Mouse (Mus musculus) T-helper 17 cell (primary cell): Measurements from ENCODE around the gene Gse1.

ENCODE experiments used
- in situ Hi-C, 2 experiments: fragments of 300-600 bp; cut with MboI, MseI; formaldehyde crosslinking; loops; 1 replicate in 1 of 2; 2 replicates in 1 of 2; pipeline ENCODE4 v1.15.1; 2025; ENCODE audit warnings: high pct_unique_total_duplicates in 2 of 2

Gene Gse1

DNA sequence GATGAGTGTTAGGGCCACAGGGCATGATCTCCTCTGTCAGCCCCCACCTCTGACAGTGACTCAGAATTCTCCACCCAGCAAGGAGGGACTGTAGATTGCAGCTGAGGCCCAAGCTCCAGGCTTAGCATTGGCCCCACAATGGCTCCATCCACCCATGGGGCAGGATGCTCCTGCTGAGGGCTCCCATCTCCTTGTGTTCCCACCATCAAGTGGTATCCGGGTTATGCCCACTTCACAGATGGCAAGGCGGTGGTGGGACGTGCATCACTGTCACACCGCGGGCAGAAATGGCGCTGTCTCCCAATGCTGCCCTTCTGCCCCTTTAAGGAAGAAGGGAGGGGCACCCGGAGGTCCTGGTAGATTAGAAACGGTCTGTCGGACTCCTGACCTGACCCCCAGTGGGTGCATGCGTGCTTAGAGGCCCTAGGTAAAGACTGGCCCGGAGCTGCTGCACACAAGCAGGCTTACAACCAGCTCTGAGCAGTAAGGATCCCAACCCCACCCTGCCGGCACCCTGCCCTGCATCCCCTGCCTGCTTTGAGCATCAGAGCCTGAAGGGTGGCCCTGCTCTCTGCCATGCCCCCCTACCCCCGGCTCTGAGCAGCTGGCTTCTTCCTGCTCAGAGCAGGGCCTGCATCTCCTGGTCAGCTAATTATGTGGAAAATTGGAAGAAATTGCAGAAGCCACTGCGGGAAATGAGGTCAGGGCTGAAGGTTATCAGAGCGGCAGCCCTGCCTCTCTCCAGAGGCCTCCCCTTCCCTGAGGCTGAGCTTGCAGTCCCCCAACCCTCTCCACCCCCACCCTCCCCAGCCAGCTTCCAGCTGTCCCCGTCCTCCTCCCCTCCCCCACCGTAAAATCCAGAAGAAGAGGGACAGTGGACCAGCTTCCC is 67.0 kb downstream of the Gse1 start:
- in situ Hi-C loops, result loop anchor here in 1 of 2 experiments (25.0 kb wide), 1 partner anchor 1742 kb away; no protein-coding TSS in a partner anchor

DNA sequence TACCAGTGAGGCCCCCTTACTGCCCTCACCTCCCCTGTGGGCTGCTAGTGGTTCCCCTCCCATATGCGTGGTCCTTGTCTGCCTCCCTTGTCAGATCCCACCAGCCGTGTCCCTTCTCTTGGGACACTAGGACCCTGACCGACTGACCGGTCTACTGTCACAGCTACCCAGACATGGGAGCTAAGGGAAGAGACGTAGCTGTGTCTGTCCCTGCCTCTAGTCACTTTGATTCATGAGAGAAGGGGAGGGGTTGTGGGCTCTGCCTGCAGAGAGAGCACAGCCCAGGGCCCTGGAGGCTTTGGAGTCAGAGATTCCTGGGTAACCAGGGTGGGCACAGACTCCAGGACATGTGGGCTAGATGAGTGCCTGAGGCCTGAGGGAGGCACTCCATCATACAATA is 68.7 kb downstream of the Gse1 start:
- in situ Hi-C loops, result loop anchor here in 1 of 2 experiments (25.0 kb wide), 1 partner anchor 1740 kb away; no protein-coding TSS in a partner anchor

DNA sequence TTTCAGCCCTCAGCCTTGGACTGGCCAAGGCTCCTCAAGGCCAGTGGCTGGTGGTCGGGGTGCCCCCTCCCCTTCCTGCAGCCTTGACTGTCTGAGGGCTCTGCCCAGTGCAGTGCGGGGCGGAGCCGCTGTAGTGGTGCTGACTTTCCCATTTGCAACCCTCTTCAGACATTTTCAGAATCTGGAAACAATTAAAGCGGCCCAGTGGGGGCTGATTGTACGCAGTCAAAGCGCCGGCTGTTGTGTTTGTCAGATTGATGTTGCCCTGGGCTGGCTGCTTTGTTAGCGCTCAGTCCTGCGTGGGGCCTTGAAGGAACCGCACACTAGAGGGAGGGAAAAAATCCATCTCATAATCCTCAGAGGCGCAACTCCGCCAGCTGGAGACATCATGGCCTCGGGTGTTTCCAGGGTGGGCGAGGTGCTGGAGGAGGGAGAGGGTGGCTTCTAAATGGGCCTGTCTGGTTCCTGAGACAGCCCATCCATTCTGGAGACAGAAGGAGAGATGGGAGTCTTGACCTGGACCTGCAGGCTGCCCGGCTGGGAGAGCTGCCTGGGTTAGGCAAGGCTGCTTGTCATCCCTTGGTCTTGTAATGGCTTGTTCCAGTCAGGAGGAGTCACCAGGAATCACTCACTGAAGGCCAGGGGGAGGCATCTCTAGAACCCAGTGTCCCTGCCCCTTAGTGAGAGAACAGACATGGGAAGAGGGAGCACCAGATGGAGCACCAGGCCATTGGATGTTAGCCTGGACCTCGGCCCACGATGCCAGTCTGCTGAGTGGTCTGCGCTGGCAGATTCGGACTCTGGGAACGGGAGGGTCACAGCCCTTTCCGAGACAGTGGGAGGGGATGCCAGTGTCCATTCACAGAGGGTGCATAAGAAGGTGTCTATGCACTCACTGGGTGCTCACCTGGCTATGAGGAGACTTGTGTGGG is 70.6 kb downstream of the Gse1 start:
- in situ Hi-C loops, result loop anchor here in 1 of 2 experiments (25.0 kb wide), 1 partner anchor 1738 kb away; no protein-coding TSS in a partner anchor

DNA sequence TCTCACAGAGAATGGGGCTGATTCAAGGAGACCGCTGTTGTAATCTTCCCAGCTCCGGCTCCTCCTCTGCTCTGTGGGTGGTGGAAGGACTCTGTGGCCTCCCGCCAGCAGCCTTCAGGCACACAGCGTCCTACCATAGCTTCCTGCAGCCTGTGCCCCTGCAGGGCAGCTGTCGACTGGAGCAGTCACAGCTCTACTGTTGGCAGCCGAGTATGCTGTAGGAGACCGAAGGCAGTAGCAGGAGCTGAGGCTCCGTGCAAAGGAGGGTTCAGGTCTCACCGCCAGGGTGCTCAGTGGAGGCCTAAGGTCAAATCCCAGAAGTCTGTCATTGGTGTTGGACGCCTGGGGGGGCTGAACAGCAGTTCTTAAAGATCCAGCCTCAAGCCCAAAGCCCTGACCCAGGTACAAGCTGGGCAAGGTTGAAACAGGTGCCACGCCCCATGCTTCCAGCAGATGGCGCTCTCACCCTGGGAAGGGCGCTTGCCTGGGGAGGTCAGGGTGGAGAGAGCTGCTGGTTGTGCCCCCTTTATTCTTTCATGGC is 72.4 kb downstream of the Gse1 start:
- in situ Hi-C loops, result no loop called here

DNA sequence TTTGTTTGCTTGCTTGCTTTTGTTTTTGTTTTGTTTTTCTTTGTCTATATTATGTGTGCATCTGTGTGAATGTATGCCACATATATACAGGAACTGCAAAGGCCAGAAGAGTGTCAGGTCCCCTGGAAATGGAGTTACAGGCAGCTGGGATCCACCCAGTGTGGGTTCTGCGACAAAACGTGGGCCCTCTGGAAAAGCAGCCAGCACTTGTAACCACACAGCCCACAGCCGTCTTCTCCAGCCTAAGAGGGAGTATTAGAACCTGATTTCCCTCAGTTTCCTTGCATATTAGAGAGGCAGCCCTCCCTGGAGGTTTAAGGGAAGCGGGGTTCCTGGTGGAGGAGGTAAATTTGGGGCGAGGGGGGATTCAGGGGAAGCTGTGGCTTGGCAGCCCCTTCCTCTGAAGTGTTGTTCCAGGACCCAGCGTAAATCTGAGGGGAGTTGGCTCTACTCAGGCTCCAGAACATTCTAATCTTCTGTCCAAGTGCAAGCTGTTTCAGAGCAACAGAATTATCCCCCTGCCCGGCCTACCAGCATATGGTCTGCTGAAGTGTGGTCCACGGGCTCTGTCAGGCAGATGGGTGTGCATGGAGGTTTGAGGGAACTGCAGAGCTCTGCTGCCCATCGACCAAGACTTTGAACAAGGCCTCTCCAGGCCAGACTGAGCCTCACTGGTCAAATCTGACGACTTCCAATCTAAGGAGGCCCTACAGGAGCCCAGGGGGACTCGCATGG is 74.9 kb downstream of the Gse1 start:
- in situ Hi-C loops, result no loop called here

DNA sequence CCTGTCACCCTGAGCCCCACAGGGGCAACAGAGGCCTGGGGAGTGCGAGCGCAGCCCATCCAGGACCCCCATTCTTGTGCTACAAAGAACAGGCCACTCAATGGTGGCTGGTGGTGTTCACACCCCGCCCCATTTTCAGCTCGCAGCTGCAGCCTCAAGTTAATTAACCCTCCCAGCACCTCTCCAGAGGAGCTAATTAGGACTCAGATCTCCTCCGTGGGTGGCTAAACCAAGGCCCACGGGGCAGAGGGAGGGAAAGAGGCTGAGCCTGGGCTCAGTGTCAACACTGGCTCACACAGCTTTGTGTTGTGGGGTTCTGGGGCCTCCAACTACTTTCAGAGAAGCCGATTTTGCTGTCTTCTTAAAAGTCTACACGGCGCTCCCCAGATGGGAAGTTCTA is 75.8 kb downstream of the Gse1 start:
- in situ Hi-C loops, result no loop called here

DNA sequence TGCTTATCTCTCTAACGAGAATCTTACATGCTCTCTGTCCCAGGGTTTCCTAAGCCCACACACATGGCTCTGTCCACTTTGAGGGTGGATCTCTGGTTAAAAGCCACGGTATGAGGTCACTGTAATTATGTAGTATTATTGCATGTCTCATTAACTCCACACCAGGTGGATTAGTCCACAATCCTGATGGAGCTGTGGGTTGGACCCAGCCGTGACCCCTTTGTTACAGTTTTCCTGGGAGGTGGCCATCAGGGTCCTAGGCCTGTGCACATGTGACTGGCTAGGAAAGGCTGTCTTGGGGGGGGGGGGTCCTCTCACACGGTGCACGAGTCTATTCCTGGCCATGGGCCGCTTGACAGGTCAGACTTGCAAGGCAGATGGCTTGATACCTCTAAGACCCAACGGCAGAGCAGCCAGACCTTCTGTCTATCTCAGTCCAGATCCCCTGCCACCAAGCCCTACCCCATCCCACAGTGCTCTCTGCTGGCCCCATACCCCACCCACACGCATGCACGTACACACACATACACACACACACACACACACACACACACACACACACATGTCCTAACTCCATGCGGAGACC is 77.6 kb downstream of the Gse1 start:
- in situ Hi-C loops, result no loop called here

DNA sequence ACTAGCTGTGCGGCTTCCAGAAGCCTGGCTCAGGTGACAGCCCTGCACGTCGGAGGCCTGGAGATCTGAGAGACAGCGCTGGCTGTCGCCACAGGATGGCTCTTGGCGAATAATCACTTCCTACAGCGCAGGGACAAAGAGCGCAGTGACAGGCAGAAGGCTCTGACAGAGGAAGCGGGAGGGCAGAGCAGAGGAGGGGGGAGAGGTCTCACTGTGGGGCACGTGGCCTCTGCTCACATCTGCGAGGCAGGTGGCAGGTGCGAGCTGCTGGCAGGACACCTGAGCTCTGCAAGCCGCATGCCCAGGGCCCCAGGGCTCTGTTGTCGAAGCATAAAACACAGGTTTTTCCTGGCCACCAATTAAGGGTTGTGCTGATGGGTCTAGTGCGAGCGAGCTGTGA is 78.8 kb downstream of the Gse1 start:
- in situ Hi-C loops, result no loop called here

DNA sequence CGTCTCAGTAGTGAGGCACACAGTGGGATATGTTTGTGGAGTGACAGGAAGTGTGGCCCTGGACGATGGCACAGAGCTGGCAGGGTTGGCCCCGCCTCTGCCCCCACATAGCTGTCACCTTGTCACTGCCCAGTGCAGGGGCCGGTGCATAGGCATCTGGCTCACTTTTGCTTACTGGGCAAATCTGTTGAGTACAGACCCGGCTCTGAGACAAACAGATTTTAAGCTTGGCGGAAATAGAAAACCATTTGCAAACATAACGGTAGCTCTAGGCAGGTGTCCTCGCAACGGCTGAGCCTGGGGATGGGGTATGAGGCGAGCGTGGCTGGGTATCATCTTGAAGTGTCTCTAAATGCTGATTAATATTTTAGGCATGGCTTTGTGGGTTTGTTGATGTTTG is 79.3 kb downstream of the Gse1 start:
- in situ Hi-C loops, result no loop called here

DNA sequence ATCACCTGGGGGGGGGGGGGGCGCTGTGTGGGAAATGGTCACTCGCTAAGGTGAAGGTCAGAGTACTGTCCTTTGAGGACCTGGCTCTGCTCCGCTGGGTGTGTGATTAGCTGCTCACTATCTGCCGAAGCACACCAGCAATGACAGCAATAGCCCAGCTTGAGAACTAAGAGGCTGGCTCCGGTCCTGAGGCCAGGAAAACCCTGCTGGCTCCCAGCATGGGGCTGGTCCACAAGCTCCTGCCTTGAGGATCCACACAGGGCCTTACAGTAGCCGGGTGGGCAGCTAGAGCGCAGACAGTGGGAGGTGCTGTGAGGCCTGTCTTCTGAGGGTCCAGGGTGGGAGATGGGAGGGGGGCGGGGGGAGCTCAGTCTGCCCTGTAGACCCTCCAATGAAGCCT is 79.9 kb downstream of the Gse1 start:
- in situ Hi-C loops, result no loop called here

DNA sequence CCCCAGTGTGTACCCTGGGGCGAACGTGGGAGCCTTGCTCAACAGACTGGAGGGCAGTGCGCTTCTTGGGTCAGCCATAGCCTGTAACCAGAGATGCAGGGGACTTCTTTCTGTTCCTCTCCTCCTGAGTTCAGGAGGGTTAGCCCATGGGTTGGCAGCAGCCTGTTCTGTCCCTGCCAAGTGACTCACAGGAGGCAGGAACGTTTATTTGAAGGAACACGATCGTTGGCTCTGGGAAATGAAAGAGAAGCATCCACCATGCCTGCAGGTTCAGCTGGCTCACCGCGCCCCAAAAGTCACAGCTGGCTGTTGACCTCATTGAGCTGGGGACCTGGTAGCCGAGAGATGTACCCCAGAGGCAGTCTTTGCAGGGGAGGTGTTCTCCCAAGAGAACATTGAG is 80.3 kb downstream of the Gse1 start:
- in situ Hi-C loops, result no loop called here

DNA sequence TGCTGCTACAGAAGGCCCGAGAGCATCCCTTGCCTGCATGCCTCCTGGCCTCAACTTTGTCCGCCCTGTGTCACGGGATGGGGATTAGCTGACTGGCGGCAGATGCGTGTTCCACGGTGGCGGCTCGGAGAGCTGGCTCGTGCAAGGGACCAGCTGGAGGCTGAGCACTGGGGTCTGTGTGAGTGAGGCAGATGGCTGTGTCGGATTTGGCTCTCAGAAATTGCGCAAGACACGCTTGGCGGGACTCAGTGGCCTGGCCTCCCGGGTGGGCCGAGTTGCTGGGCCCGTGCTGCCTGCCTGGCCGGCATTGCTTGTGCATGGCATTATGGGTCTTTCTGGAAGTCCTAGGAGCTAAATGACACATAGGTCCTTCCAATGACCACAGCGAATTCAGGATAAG is 81.1 kb downstream of the Gse1 start:
- in situ Hi-C loops, result no loop called here

DNA sequence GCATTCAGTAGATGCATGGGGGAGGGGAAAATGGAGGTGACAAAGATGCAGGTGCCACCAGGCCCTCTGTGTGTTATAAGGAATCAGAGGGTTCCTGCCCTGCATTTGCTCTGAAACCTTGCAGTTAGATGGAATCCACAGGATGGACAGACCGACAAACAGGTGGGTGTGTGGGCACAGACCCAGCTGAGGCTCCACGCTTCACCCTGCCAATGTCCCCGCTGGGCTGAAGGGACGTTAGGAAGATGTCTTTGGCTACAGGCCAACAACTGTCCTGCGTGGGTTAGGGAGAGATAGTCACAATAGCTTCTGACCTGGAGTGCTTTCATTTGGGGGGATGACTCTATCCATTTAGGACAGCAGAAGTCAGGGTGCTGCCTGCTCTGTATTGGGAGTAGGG is 81.8 kb downstream of the Gse1 start:
- in situ Hi-C loops, result no loop called here

DNA sequence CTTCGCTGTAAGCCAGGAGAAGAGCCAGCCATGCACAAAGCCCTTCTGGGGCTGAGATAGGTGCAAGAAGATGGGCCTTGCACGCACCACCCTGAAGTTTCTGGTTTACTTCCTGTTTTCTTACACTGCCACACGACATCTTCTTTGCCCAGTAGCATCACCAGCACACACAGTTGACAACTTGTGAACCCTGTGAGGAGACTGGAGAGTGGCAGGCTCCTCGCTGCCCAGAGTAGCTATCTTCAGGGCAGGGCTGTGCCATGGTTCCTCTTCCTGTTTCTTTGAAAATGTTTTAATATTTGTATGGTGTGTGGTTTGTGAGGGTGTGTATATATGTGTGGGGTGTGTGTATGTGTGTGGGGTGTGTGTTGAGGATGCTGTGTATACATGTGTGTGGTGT is 84.2 kb downstream of the Gse1 start:
- in situ Hi-C loops, result no loop called here

DNA sequence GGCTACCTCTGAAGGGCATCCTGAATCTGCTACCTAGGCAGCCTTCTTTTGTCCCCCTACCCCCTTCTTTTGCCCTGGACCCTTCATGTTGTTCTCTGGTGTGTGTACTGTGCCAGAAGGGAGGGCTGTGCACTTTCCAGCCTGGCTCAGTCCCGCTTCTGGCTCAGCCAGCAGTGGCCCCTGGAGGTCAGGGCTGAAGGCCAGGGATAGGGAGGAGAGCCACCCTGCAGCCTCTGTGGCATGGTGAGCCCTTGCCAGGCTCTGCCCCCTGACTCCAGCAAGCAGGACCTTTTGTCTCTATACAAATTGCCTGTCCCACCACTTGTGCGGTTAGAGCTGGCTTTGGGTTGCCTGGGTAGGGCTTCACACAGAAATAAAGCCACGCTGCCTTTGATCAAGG is 85.4 kb downstream of the Gse1 start:
- in situ Hi-C loops, result no loop called here

DNA sequence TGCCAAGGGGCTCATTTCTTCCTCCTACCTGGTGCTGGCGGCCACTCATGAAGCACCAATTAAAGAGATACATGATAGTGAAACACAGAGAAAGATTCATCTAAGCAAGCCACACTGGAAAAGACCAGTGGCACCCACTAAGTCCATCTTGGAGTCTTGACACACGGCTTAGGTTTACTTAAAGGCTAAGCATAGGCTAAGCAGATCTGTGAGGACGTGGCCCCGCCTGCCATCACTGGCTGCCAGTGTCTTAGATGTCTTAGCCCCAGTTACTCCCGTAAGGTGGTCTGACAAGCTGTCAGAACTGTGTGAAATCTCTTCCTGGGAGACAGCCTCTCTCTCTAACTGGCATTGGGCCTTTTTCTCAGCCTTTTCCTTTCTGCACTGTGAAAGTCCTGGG is 86.7 kb downstream of the Gse1 start:
- in situ Hi-C loops, result no loop called here

DNA sequence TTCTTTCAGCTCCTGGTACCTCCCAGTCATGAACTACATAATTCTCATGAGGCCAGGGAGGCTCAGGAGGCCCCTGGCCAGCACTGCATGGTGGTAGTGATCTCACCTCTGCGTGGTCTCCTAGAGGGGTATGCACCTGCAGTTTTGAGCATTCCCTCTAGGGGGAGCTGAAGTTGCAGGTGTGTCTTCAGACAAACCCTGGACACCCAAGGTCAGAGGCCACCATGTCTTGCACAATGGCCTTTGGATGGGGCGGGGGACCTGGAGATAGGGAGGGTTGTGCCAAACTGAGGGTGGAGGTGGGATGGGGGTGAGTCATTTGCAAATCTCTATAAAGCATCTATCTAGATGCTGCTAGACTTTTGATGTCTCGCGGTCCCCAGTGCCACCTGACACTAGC is 87.4 kb downstream of the Gse1 start:
- in situ Hi-C loops, result no loop called here

DNA sequence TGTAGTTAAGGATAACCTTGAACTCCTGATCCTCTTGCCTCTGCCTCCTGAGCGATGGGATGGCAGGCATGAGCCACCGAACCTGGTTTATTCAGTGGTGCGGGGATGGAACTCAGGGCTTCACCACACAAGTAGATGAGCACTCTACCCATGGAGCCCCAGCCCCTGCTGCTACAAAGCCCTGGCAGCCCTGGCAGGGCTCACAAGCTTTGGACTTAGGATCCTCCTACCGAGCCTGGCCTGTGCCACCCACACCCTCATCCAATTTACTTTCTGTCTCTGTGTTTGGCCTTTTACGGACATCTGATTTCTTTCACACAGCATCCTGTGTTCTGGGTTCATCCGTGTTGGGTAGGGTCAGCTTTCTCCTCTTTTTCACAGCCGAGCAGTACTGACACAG is 88.5 kb downstream of the Gse1 start:
- in situ Hi-C loops, result no loop called here

DNA sequence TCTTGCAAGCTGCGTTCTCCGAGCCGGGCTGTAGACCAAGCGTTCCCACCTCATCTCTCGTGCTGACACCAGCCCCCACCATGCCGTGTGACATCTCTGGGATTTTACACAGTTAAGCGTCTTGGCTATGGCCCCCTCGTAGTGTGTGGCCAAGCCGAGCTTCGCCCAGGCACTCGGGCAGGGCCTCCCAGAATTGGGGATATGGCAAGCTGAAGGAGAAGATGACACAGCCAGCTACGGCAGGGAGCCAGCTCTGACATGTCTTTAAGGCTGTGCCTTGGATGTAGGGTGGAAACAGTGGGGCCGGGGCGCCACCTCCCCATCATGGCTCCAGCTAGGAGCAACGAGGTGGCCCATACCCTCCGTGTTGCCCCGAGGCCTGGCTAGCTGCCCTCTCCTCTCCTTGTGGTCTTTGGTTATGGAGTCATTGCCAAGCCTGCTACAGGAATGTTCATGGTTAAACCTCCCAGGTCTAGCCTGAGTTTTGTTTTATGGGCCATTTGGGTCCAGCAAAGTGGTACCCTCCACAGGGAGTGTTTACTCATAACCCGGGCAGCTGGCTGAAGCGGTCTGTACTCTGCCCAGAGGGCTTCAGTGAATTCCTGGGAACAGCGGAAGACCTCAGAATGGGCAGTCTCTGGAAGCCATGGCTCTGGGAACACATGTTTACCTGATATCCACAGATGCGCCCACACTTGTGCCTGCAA is 89.0 kb downstream of the Gse1 start:
- in situ Hi-C loops, result no loop called here

DNA sequence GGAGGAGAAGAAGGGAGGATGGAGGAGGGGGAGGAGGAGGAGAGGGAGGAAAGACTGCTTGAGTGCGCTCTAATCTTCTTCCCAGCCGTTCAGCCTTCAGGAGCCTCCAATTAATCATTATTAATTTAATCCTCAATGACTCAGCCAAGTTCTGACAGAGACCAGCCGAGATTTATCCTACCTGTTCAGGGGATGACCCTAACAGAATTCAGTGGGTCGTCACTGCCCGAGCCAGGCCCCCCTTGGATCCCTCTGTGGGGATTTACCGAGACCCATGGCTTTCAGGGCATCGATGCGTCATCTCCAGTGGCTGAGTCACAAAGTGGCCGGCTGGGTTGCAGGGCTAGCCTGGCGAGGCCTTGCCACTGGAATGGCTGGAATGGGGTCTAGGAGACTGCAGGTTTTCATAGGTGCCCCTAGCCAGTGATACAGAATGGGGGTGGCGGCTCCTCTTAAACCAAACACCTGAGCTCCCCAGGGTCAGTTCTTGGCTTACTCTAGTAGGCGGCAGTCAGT is 90.3 kb downstream of the Gse1 start:
- in situ Hi-C loops, result no loop called here
